Mouse (Mus musculus): ENCODE measurements at regions not wholly inside any gene's neighbourhood (a gene's known extent, or its start where the extent isn't known, plus 50 kb on each side); places are given as distances from the start of the nearest gene placed in this dataset.

DNA sequence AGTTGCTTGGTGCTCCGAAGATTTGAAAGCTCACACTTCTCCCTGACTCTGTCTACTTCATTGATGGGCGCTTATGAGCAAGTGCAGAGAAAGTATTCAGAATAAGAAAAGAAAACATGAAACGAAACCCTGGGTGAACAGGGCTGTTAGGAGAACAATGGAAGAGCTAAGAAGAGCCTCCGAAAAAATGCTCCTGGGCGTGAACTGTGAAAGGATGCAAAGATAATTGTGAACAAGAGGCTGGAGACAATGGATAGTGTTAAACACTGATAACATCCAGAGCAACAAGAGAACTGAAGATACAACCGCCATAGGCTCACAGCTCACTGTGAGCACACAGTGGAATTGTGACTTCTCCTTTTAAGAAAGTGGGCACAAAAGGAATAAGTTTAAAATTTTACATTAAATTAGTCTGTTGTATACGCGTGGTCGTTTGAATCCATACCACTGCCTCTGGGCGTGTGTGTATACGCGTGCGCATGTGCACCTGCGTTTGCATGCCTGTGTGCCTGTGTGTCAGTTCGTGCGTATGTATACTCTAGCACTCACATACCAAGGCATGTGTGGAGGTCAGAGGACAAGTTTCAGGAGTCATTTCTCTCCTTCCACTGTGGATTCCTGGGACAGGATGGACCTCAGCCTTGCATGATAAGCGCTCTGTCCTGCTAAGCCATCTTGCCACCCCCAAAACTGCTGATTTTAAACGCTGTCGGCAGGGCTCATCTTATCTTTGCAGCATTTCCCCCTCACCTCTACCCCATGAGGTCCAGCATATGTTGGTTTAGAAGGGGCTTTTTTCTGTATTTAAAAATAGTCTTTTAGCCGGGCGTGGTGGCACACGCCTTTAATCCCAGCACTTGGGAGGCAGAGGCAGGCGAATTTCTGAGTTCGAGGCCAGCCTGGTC lies 113.0 kb upstream of the 1700016C15Rik start:
- DNase-seq (ENCODE audit: low read depth, low spot score): no peak

DNA sequence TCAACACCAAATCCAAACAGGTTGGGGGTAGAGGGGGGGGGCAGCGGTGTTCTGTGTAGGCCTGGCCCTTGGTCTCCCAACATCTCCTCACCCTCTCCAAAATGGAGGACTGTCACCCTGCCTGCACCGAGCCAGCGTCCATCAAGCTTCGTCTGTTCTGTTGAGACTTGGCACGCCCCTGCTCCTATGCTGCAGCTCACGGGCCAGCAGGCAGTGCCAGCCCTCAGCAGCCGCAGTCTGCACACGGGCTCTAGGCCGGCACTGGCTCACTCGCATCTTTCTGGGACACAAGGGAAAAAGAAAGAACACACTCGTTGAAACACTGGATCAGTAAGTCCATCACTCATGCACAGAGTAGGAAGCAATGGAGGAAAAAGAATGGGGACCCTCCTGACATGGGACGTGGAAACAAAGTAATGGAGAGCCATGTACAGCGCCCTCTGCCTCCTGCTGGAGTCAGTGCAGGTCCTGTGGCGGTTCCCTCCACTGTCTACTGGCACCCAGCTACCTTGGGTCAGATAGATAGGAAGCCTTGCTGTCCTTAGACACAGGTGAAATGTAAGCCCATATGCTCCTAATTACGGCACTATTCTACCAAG lies 109.0 kb upstream of the 1700016C15Rik start:
- no peak for DNase-seq (ENCODE audit: low read depth, low spot score)

DNA sequence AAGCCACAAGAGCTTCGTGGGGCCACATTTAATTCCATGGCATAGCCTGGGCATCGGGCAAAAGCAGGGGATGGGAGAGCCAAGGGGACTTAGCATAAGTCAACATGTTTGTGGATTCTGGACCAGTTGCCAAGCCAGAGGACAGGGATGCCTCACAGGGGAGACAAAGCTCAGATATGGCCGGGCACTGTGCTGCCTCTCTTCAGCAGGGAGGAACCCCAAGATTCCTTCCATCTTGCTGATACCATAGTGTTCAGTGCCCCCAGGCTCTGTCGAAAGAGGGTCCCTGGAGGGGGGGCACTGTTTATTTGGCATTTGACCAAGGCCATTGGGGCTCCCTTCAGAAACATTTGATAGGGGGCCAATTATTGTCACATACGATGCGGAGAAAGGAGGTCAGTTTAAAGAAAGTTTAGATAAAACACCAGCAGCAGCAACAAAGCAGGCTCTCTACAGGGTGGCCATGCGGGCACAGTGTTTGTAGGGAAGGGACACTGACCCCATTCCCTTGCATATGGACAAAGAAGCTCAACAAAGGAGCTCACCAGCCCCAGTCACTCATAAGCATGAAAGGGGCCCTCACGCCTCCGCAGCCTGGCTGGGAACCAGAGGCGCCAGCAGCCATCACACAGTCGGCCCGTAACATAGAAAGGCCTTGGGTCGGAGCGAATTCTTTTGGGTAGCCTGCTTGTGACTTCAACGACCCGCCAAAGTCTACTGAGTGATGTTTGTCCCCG lies 107.6 kb upstream of the 1700016C15Rik start:
- no peak for DNase-seq (ENCODE audit: low read depth, low spot score)

DNA sequence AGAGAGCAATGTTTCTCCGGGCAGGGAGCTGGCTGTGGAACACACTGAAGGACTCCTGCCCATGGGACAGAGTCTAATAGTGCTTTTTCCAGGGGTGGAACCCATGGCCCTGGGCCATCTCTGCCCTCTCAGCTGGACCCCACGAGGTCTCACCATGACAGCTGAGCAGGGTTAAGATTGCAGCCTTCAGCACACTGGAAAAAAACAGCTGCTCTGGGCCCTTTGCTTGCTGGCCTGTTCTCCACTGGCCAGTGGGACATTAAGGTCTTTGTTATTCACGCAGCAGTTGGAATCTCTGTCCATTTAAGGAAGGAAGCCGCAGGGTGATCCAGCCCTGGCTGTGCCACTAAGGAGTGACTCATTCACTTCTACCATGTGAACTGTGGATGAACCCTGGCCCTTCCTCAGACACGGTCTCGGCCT lies 106.3 kb upstream of the 1700016C15Rik start:
- peak; percentile 70 for DNase-seq (ENCODE audit: low read depth, low spot score)

DNA sequence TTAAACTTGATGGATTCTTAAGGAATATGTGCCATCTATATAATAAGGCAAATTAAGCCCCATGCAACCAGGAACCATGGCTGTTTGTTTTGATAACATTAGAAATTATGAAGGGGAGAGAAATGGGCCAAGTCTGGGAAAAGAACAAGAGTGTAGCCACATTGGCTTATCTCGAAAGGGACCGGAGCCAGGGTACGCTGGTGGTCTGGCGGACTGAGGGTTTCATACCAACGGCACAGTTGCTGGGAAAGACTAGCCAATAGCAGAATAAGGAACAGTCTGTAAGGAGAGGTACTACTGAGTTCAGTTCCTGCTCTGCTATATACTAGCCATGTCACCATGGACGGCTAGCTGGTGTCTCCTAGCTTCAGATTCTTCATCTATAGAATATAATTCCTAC lies 105.9 kb upstream of the 1700016C15Rik start:
- DNase-seq (ENCODE audit: low read depth, low spot score): no peak

DNA sequence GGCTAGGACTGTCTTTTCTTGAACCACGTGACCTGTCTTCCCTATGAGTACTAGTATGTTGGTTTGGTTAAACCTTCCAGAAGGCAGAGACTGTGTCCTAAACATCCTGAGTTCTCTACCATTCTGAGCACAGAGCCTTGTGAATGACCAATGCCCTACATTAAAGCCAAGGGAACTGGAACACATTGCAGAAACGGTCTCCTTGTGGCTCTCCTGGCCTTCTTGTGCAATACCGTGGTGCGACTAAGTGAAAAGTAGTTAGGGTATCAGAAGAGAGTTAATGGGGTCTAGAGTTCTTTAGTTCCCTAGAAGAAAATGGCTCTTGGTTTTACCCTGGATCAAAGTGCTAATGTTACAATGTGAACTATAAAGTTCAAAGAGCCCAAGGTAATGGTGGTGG lies 101.8 kb upstream of the 1700016C15Rik start:
- no peak for DNase-seq (ENCODE audit: low read depth, low spot score)

DNA sequence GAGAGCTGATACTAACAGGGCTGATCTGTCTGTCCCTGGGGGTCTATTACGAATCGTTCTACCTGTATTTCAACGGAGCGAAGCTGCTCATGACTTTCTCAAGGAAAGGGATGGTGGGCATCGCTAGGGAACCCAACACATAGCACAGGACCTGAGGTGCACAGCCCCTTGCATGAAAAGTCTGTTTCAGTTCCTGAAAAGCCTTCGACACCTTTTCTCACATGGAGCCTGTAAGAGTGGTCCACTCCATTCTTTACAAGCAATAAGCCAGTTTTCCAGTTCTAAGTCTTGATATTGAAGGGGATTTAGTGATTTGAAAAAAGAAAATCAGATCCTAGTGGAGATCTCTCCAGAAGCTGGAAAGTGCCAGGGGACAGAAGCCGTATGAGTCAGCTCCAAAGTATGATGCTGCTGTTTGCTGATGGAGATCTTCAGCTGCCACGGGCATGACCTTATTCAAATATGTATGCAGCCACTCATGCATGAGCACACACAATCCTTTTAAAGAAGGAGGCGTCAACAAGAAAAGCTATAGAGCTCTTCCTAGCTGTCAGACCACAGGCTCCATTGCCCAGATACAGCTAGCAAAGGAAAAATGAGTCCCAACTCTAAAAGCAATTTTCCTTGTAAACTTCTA lies 95.5 kb upstream of the 1700016C15Rik start:
- no peak for DNase-seq (ENCODE audit: low read depth, low spot score)

DNA sequence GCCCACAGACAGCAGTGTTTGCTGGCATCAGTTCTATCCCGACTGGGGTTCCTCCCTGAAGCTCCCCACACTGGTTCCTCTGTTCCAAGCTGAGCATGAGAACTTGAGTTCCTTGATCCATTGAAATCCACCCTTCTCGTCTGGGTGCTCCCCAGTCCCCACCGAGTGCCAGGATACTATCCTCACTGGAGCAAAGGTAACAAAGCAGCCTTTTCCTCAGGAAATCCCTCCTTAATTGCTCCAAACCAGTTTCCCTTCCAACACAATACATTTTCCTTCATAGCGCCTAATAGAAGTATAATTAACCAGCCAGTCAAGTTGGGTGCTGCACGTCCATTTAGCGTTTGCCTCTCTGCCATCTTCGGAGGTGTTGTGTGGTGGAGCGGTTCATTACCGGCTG lies 92.6 kb upstream of the 1700016C15Rik start:
- no peak for DNase-seq (ENCODE audit: low read depth, low spot score)

DNA sequence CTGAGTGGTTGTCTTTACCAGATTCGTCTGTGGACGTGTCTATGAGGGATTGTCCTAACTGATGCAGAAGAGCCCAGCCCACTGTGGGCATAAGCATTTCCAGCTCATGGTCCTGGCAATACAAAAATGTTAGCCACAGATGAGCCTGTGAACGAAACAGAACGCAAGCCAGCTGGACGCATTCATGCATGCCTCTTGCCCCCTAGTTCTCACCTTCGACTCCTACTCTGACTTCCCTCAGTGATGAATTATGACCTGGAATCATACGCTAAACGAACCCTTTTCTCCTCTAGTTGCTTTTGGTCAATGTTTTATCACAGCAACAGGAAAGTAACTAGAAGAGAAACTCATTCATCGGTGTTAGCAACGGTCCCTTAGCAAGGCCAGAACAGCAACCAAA lies 91.2 kb upstream of the 1700016C15Rik start:
- no peak for DNase-seq (ENCODE audit: low read depth, low spot score)

DNA sequence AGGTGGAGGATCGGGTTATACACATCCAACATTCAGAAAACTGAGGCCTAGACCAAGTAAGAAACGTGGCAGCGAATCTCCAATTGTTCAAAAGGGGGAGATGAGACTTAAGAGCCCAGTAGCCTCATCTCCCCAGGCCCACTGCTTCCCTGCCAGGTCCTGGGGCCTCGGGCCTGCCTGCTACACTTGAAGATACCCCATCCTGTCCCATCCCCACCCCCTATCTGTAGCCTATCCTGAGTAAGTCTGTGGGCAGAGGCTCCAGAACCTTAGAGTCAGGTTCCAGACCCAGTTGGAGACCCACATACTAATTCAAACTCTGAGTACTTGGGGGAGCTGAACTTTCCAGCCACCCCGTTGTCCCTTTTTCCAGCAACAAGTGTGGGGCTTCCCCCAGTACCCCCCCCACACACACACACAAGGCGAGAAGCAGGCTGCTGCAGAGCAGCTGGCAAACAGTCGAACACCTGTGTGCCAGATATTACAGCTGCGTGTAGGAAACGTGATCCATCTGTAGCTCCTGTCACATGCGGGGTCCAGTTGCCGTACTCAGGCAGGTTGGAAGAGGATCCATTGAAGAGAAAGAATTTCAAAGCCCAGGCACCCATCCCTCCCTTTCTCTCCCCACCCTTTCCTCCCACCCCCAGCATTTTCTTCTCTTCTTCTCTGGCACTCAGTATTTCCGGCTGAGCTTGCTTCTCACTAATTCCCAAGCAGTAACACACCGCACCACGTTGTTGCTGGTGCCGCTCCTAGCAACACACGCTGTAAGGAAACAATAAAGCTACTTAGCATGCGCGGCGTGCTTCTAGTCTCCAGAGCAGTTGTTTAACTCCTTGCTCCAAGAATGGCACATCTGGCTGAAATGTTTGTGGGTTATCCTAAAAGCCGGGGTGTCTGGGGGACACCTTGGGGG lies 89.4 kb upstream of the 1700016C15Rik start:
- DNase-seq (ENCODE audit: low read depth, low spot score): peak; percentile 49

DNA sequence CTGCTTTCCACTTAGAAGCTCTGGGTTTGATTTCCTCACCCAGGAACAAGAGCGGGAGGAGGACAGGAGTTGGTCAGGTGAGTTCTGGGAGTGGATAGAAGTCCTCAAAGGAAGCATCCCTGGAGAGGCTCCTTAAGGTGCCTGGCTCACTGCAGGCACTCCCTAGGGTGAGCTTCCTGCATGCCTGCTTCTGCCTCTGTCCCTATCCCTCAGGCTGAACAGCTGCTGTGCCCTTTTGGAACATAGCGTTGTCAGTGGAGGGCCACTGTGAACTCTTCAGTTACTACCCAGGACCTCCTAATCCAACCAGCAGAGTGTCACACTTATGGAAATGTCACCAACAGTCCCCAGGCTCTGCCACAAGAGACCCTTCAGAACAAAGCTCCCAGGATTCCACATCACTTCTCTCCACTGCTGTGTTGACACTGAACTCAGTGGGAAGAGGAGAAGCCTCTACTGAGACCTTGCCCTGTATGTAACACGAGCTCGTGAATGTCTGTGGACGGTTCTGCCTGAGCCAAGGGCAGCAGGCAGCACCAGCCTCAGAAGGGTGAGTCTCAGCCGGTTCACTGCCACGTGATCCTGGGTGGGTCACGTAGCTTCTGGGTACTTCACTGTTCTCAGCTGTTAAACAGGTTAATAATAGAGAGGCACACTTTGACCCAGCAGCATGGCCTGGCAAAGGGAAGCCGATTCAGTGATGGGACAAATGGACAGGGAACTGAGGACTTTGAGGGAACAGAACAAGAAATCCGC lies 86.7 kb upstream of the 1700016C15Rik start:
- DNase-seq (ENCODE audit: low read depth, low spot score): peak; percentile 67

DNA sequence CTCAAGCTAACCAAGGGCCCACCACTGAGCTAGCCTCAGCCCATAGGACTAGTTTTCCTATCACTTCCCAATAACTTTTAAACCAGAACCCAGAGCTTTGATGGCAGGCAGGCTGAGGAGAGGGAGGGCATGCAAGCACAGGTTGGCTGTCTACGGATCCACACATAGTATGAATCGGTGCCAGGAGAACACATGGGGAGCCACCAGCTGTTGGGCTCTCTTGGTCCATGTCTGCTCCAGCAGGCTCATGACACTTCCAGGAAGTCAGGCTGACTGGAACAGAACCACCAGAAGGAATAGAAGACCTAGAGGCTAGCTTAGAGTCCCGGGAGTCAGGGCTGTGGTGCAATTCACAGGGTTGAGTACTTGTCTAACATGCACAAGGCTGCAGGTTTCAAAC lies 86.0 kb upstream of the 1700016C15Rik start:
- DNase-seq (ENCODE audit: low read depth, low spot score): peak; percentile 51

DNA sequence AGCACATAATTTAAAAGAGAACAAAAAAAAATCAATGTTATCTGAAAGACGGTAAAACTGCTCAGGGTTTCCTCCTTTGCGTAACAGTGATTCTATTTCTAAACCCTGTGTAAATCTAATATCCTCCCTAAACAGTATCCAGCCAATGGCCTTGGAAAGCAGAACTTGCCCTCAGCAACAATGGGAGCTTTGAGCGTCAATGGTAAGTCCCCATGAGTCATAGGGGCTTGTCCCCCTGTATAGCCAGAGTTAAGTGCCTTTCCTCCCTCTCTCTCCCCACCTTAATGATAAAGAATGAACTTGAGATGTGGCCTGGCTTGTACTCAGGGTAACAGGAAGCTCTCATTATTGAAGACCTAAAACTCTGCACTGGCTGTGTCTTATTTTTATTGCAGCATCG lies 85.4 kb upstream of the 1700016C15Rik start:
- DNase-seq (ENCODE audit: low read depth, low spot score): no peak

DNA sequence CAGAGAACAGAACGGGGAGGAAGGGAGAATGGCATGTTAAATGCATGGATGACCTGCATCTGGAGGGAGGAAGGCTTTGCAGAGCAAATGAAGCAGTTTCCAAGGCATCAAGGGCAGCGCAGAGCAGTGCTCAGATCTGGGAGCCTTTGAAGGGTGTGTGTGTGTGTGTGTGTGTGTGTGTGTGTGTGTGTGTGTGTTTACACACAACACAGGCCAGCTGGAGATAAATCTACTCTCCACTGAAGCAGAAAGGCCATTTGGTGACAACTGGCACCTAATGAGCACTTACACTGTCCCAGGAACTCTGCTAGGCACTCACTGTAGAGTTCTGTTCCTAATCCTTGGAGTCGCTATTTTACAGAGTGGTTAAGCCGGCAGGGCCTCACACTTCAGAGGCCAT lies 84.3 kb upstream of the 1700016C15Rik start:
- no peak for DNase-seq (ENCODE audit: low read depth, low spot score)

DNA sequence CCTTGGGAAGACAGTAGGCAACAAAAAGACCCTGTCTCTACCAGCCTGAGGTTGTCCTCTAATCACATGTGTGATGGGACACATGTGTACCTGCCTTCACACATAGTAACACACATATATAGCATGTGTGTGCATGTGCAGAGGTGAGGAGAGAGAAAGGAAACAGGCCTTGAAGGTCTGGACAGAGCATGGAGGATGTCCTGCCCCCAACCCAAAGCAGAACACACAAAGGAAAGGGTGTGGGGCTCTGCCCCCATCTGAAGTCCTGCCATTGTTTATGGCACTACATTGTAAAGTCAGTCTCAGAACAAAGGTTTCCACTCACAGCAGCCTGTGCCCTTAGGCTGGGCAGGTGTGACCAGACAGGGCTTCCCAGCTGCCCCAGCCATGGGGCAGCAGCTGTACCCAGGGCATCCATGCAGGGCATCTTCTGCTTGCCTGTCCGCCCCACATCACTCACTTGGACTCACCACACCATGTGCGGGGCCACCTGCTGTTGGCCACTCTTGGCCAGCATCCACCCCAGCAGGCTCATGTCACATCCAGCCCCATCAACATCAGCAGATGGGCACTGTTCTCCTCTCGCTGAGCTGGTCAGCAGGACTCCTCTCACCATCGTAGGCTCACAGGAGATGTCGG lies 83.6 kb upstream of the 1700016C15Rik start:
- DNase-seq (ENCODE audit: low read depth, low spot score): no peak

DNA sequence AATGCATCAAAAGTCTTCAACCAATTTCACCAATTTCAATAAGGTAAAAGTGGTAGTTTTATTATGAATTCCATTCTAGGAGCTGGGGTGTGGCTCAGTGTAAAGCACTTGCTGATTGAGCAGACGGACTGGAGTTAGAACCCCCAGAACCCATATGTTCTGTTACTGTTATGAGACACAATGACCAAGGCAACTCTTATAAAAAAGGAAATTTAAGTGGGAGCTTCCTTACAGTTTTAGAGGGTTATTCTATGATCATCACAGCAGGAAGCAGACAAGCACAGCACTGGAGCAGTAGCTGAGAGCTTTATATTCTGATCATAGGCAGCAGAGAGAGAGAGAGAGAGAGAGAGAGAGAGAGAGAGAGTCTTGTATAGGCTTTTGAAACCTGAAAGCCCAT lies 81.7 kb upstream of the 1700016C15Rik start:
- DNase-seq (ENCODE audit: low read depth, low spot score): no peak

DNA sequence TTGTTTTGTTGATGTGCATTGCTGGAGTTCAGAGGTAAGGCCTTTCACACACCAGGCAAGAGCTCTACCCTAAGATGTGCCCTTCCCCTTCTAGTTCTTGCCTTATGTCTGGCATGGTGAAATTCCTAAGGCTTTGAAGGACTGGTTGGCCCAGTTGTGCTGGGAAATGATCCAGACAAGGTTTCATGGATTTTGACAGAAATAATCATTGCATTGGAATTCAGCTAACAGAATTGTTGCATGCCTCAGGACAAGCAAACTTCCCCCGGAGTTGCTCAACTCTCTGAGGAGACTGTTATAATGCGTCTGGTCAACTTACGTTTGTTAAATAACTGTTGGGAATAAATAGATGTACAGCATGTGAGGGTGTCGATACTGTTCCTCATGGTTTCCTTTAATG lies 80.6 kb upstream of the 1700016C15Rik start:
- no peak for DNase-seq (ENCODE audit: low read depth, low spot score)

DNA sequence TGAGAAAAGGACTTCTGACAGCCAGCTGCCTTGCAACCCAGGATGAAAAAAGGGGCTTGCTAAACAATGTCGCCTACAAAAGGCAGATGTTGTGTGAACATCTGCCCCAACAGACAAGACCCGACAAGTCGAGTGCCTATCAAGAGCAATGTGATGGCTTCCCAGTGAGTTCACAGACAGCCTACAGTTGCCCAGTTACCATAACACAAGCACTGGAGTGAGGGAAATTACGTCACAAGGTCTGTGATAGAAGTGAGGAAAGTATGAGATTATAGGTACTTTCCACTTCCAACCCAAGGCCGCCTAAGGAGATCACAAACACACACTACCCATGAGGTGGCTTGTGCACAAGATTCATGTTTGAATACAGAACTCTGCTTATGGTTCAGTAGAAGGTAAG lies 78.4 kb upstream of the 1700016C15Rik start:
- DNase-seq (ENCODE audit: low read depth, low spot score): no peak

DNA sequence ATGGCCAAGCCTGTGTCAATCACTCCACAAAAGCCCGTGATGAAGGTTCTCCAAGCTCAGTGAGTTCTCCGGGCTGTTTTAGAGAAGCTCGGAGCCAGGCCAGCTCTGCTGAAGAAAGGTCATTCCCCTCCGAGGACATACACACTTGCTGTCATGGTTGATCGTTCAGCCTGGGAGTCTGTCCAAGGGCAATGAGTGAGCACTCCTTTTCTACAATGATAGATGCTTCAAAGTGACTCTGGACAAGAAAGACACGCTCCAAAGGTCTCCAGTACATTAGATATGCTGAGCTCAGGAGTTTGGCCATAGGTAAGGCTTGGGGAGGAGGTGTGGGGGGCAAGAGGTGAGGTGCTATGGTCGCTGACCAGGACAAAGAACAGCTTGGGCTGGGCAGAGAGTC lies 66.5 kb upstream of the 1700016C15Rik start:
- no peak for DNase-seq (ENCODE audit: low read depth, low spot score)
